Mouse (Mus musculus): ENCODE measurements around the gene Reg4. TPM values are rescaled to one million over a fixed set of nuclear protein-coding genes. Genes with fewer than 3 reads are reported as not detected.

Reg4 gene
- polyA plus RNA-seq, 1 experiment from 2014 or later: not detected

GRCm38 (mm10) chr3:98242458-98243037, 20.6 kb downstream of the Reg4 start:
- Histone ChIP-seq H3K36me3 (ENCODE audit: control insufficient read depth, insufficient read depth, low read length) (no peaks in the 10 kb centered on the region), H3K9ac (ENCODE audit: low read length) (no peak overlapping the region), H3K9me3 (ENCODE audit: control insufficient read depth, low read length) (no peaks in the 10 kb centered on the region), H3K27ac (ENCODE audit: low read depth, low read length) (no peak overlapping the region), H3K4me1 (replicated peaks; ENCODE audit: control insufficient read depth, insufficient read depth, low read length) (peaks cover 9% of the 10 kb centered on the region; the same call in 1 of the 2 replicates), H3K4me3 (ENCODE audit: low read depth, low read length) (no peak overlapping the region), H3K27me3 (ENCODE audit: control insufficient read depth, insufficient read depth, low read length) (no peaks in the 10 kb centered on the region), H3K4me2 (ENCODE audit: low read depth, low read length, severe bottlenecking) (no peak overlapping the region)
- no peak for ATAC-seq (replicated peaks; ENCODE audit: low FRiP score)
- no peak for DNase-seq (ENCODE audit: low spot score)
- 73% methylated on average over 8 of the region's 8 CpGs for WGBS

- no peaks in the 10 kb centered on the region for H3K9me3 ChIP-seq (ENCODE audit: control insufficient read depth, low read length)
- H3K4me1 ChIP-seq (replicated peaks; ENCODE audit: control insufficient read depth, insufficient read depth, low read length): peaks cover 9% of the 10 kb centered on the region; the same call in 1 of the 2 replicates
- no peak for ATAC-seq (replicated peaks; ENCODE audit: low FRiP score)
- no peak overlapping the region for H3K9ac ChIP-seq (ENCODE audit: low read length)
- no peak for DNase-seq (ENCODE audit: low spot score)
- 14% methylated on average over 8 of the region's 8 CpGs for WGBS
- no peak overlapping the region for H3K4me2 ChIP-seq (ENCODE audit: low read depth, low read length, severe bottlenecking)
- H3K27me3 ChIP-seq (ENCODE audit: control insufficient read depth, insufficient read depth, low read length): no peaks in the 10 kb centered on the region
- no peak overlapping the region for H3K4me3 ChIP-seq (ENCODE audit: low read depth, low read length)
- no peaks in the 10 kb centered on the region for H3K36me3 ChIP-seq (ENCODE audit: control insufficient read depth, insufficient read depth, low read length)
- no peak overlapping the region for H3K27ac ChIP-seq (ENCODE audit: low read depth, low read length)
These were observed 23.9 kb downstream of the Reg4 start for GRCm38 (mm10) chr3:98245892-98246291.

DNA sequence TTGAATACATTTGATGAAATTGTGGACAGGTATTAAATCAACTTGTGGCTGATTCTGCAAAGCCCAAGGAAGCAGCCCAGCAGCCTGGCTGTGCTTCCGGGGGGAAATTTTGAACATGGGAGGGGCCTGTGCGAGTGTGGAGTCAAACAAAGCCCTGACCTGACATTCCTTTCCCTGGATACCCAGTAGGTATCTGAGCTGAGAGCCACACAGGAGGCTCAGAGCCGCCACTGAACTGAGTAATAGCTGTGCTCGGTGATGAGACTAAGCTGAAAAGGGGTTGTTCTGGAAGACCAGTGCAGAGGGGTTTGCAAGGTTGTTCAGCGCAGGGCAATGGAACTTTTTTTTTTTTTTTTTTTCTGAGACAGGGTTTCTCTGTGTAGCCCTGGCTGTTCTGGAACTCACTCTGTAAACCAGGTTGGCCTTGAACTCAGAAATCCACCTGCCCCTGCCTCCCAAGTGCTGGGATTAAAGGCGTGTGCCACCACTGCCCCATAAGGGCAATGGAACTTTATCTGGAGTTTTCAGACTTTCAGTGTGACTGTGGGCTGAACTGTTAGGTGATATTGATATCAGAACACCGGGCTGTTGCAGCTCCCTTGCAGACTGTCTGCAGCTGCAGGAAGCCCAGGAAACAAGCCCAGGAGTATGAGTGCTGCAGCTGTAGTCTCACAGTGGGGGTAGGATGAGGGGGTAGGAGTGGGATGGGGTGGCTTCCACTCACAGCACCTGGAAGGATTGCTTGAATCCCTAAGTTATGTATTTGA, 25.2 kb downstream of the Reg4 start:
- H3K27ac ChIP-seq (ENCODE audit: low read depth, low read length): no peak overlapping the region
- H3K4me1 ChIP-seq (replicated peaks; ENCODE audit: control insufficient read depth, insufficient read depth, low read length): peaks cover 9% of the 10 kb centered on the region; the same call in 1 of the 2 replicates
- H3K27me3 ChIP-seq (ENCODE audit: control insufficient read depth, insufficient read depth, low read length): no peaks in the 10 kb centered on the region
- H3K36me3 ChIP-seq (ENCODE audit: control insufficient read depth, insufficient read depth, low read length): no peaks in the 10 kb centered on the region
- ATAC-seq (replicated peaks; ENCODE audit: low FRiP score) (peak; percentile 71; the same call in 1 of the 2 replicates), DNase-seq (ENCODE audit: low spot score) (peak; percentile 53)
- H3K9ac ChIP-seq (ENCODE audit: low read length): no peak overlapping the region
- no peak overlapping the region for H3K4me3 ChIP-seq (ENCODE audit: low read depth, low read length)
- no peak overlapping the region for H3K4me2 ChIP-seq (ENCODE audit: low read depth, low read length, severe bottlenecking)
- WGBS: 37% methylated on average over 7 of the region's 7 CpGs
- H3K9me3 ChIP-seq (ENCODE audit: control insufficient read depth, low read length): no peaks in the 10 kb centered on the region

DNA sequence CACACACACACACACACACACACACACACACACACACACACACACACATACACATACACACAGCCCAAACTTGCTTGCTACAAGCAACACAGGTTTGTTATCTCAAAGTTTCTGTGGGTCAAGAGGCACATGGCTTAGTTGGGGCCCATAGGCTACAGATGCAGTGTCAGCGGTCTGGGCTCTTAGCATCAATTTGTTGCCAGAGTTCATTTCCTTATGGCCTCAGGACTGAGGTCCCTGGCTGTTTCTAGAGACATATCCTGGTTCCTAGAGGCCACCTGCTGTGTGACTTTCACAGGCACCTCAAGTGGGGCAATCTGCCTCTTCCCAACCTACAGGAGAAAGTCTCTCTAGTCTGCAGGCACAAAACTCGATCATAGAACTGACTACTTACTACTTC, 27.4 kb downstream of the Reg4 start:
- WGBS: 96% methylated on average over 2 of the region's 2 CpGs
- ATAC-seq (replicated peaks; ENCODE audit: low FRiP score) (no peak), DNase-seq (ENCODE audit: low spot score) (no peak)
- Histone ChIP-seq H3K4me3 (ENCODE audit: low read depth, low read length) (no peak overlapping the region), H3K9ac (ENCODE audit: low read length) (no peak overlapping the region), H3K36me3 (ENCODE audit: control insufficient read depth, insufficient read depth, low read length) (no peaks in the 10 kb centered on the region), H3K4me2 (ENCODE audit: low read depth, low read length, severe bottlenecking) (no peak overlapping the region), H3K27me3 (ENCODE audit: control insufficient read depth, insufficient read depth, low read length) (no peaks in the 10 kb centered on the region), H3K4me1 (replicated peaks; ENCODE audit: control insufficient read depth, insufficient read depth, low read length) (peaks cover 9% of the 10 kb centered on the region; the same call in 1 of the 2 replicates), H3K9me3 (ENCODE audit: control insufficient read depth, low read length) (no peaks in the 10 kb centered on the region; the same call in 1 of the 2 replicates), H3K27ac (ENCODE audit: low read depth, low read length) (no peak overlapping the region)

GRCm38 (mm10) chr3:98249833-98250448, 28.0 kb downstream of the Reg4 start:
- 86% methylated on average over 11 of the region's 11 CpGs for WGBS
- no peak for ATAC-seq (replicated peaks; ENCODE audit: low FRiP score)

GRCm38 (mm10) chr3:98254059-98254458, 32.1 kb downstream of the Reg4 start:
- Histone ChIP-seq H3K4me1 (replicated peaks; ENCODE audit: control insufficient read depth, insufficient read depth, low read length) (no peaks in the 10 kb centered on the region), H3K27ac (ENCODE audit: low read depth, low read length) (no peak overlapping the region), H3K36me3 (ENCODE audit: control insufficient read depth, insufficient read depth, low read length) (no peaks in the 10 kb centered on the region), H3K9me3 (ENCODE audit: control insufficient read depth, low read length) (no peaks in the 10 kb centered on the region; the same call in 1 of the 2 replicates), H3K9ac (ENCODE audit: low read length) (no peak overlapping the region), H3K4me2 (ENCODE audit: low read depth, low read length, severe bottlenecking) (no peak overlapping the region), H3K27me3 (ENCODE audit: control insufficient read depth, insufficient read depth, low read length) (no peaks in the 10 kb centered on the region), H3K4me3 (ENCODE audit: low read depth, low read length) (no peak overlapping the region)
- ATAC-seq (replicated peaks; ENCODE audit: low FRiP score) (no peak), DNase-seq (ENCODE audit: low spot score) (no peak)
- WGBS: 94% methylated on average over 2 of the region's 3 CpGs

More at GRCm38 (mm10) chr3:98249833-98250448, 28.0 kb downstream of the Reg4 start:
- no peak overlapping the region for H3K27ac ChIP-seq (ENCODE audit: low read depth, low read length)
- H3K4me2 ChIP-seq (ENCODE audit: low read depth, low read length, severe bottlenecking): no peak overlapping the region
- H3K9me3 ChIP-seq (ENCODE audit: control insufficient read depth, low read length): no peaks in the 10 kb centered on the region; the same call in 1 of the 2 replicates
- no peak overlapping the region for H3K9ac ChIP-seq (ENCODE audit: low read length)
- no peaks in the 10 kb centered on the region for H3K27me3 ChIP-seq (ENCODE audit: control insufficient read depth, insufficient read depth, low read length)
- H3K4me1 ChIP-seq (replicated peaks; ENCODE audit: control insufficient read depth, insufficient read depth, low read length): peaks cover 9% of the 10 kb centered on the region; the same call in 1 of the 2 replicates
- DNase-seq (ENCODE audit: low spot score): no peak
- H3K4me3 ChIP-seq (ENCODE audit: low read depth, low read length): no peak overlapping the region
- H3K36me3 ChIP-seq (ENCODE audit: control insufficient read depth, insufficient read depth, low read length): no peaks in the 10 kb centered on the region

DNA sequence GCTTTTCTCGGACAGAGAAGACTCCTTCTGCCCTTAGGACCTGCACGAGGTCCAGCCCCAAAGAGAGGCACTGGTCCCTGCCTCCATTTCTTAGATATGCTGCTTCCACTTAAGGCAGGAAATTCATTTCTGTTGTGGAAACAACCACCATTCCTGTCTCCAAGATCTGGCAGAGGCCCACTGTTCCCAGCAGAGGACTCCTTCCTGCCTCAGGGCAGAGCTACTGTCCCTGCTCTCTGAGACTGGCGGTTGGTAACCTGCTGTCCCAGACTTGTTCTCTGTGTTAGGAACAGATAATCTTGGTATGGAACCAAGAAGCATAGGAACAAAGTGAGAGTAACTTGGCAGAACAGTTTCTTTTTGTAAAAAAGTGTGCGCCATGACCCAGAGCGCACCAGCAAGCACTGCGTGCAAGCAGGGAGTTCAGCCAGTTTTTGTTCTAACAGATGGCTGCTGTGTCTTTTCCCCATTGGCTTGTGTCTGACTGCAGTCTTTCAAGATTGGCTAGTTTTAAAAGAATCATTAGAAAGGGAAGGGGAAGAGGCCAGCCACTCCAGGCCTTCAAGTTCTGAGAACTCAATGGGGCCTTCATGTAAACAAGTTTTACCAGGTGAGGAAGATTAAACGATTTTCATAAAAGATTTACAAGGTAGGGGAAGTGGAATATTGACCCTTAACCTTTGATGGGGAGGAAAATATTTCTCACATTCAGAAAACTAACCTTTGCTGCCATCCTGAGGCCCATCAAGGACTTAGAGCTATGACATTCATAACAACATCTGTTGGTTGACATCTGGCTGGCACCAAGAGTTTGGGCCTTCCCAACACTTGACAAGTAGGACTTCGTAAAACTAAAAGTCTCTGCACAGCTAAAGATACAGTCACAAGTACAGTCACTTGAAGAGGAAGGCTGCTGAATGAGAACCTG, 33.0 kb downstream of the Reg4 start:
- ATAC-seq (replicated peaks; ENCODE audit: low FRiP score) (no peak), DNase-seq (ENCODE audit: low spot score) (no peak)
- H3K4me1 ChIP-seq (replicated peaks; ENCODE audit: control insufficient read depth, insufficient read depth, low read length): no peaks in the 10 kb centered on the region
- no peak overlapping the region for H3K4me3 ChIP-seq (ENCODE audit: low read depth, low read length)
- no peak overlapping the region for H3K9ac ChIP-seq (ENCODE audit: low read length)
- no peak overlapping the region for H3K4me2 ChIP-seq (ENCODE audit: low read depth, low read length, severe bottlenecking)
- 87% methylated on average over 8 of the region's 8 CpGs for WGBS
- no peaks in the 10 kb centered on the region; the same call in 1 of the 2 replicates for H3K9me3 ChIP-seq (ENCODE audit: control insufficient read depth, low read length)
- no peak overlapping the region for H3K27ac ChIP-seq (ENCODE audit: low read depth, low read length)
- no peaks in the 10 kb centered on the region for H3K27me3 ChIP-seq (ENCODE audit: control insufficient read depth, insufficient read depth, low read length)
- H3K36me3 ChIP-seq (ENCODE audit: control insufficient read depth, insufficient read depth, low read length): no peaks in the 10 kb centered on the region

GRCm38 (mm10) chr3:98258723-98259122, 36.8 kb downstream of the Reg4 start:
- no peak for DNase-seq (ENCODE audit: low spot score)
- no peaks in the 10 kb centered on the region for H3K9me3 ChIP-seq (ENCODE audit: control insufficient read depth, low read length)
- no peaks in the 10 kb centered on the region for H3K27me3 ChIP-seq (ENCODE audit: control insufficient read depth, insufficient read depth, low read length)
- ATAC-seq (replicated peaks; ENCODE audit: low FRiP score): no peak
- H3K4me2 ChIP-seq (ENCODE audit: low read depth, low read length, severe bottlenecking): no peak overlapping the region
- H3K4me3 ChIP-seq (ENCODE audit: low read depth, low read length): no peak overlapping the region
- H3K9ac ChIP-seq (ENCODE audit: low read length): no peak overlapping the region
- WGBS: 83% methylated on average over 4 of the region's 4 CpGs
- H3K36me3 ChIP-seq (ENCODE audit: control insufficient read depth, insufficient read depth, low read length): no peaks in the 10 kb centered on the region
- no peak overlapping the region for H3K27ac ChIP-seq (ENCODE audit: low read depth, low read length)
- no peaks in the 10 kb centered on the region for H3K4me1 ChIP-seq (replicated peaks; ENCODE audit: control insufficient read depth, insufficient read depth, low read length)

All from forebrain, embryonic 11.5 days (tissue).